Mouse (Mus musculus) liver, embryonic 16.5 days (tissue): ENCODE measurements around the gene Slc35d1. TPM values are rescaled to one million over a fixed set of nuclear protein-coding genes. Genes with fewer than 3 reads are reported as not detected.

ENCODE experiments used
- ATAC-seq: fragments of 200-750 bp; cut with Nextera tagmentation; 2 replicates; pipeline ENCODE4 v1.8.0; 2017; ENCODE audit warnings: low read depth, mild to moderate bottlenecking, moderate number of reproducible peaks, moderate library complexity
- H3K27ac ChIP-seq: fragments of 300-500 bp; sonication (generic); 2 replicates; pipeline ENCODE4 v1.5.1; 2014; ENCODE audit warnings: mild to moderate bottlenecking, low read length
- H3K27me3 ChIP-seq: fragments of 300-500 bp; sonication (generic); 2 replicates; pipeline ENCODE4 v1.6.1; 2014; ENCODE audit warnings: low read depth, low read length, mixed read lengths; ENCODE audit not compliant: control insufficient read depth, insufficient read depth
- H3K36me3 ChIP-seq: fragments of 300-500 bp; sonication (generic); 2 replicates; pipeline ENCODE4 v1.6.1; 2014; ENCODE audit warnings: mild to moderate bottlenecking; ENCODE audit not compliant: control insufficient read depth, insufficient read depth
- H3K4me1 ChIP-seq: fragments of 300-500 bp; sonication (generic); 2 replicates; pipeline ENCODE4 v1.6.1; 2014; ENCODE audit warnings: low read depth, low read length, mixed read lengths; ENCODE audit not compliant: control insufficient read depth
- H3K4me2 ChIP-seq: fragments of 300-500 bp; sonication (generic); 2 replicates; pipeline ENCODE4 v1.6.1; 2014; ENCODE audit warnings: low read depth, low read length, mixed read lengths
- H3K4me3 ChIP-seq: fragments of 300-500 bp; sonication (generic); 2 replicates; pipeline ENCODE4 v1.5.1; 2014; ENCODE audit warnings: low read depth, mild to moderate bottlenecking, low read length
- H3K9ac ChIP-seq: fragments of 300-500 bp; sonication (generic); 2 replicates; pipeline ENCODE4 v1.6.1; 2014; ENCODE audit warnings: low read depth, low read length
- H3K9me3 ChIP-seq: fragments of 300-500 bp; sonication (generic); replicated peaks from 2 replicates; pipeline ENCODE4 v1.6.1; 2016; ENCODE audit warnings: low read length; ENCODE audit not compliant: control insufficient read depth
- WGBS: fragments of 180-500 bp; shearing (Covaris S2); extraction: QIAGEN DNeasy Blood & Tissue Kit; methylation state at CpG from one replicate; pipeline ENCODE4 v1.1.7; 2014; ENCODE audit not compliant: insufficient replicate concordance; 5-methylcytosine and 5-hydroxymethylcytosine counted together
- polyA plus RNA-seq: library from polyadenylated mRNA; unstranded; fragments of >200 nt; fragmentation: Nextera tagmentation; extraction: Ambion mirVana; gene quantifications from 2 replicates; pipeline ENCODE4 v1.2.1, GENCODE M21; 2015

Slc35d1 gene
- polyA plus RNA-seq: 3.9 and 4.2 TPM in 2 replicates

- ATAC-seq: peak; percentile 90
- Histone ChIP-seq H3K27ac (peak within 1 kb of the TSS; percentile 90), H3K27me3 (no peaks in the 10 kb centered on the region), H3K9ac (peak within 1 kb of the TSS; percentile 96), H3K36me3 (peaks cover 3% of the 10 kb centered on the region; the same call in 1 of the 2 replicates), H3K4me2 (peak within 1 kb of the TSS; percentile 93), H3K9me3 (no peaks in the 10 kb centered on the region), H3K4me3 (peak within 1 kb of the TSS; percentile 92), H3K4me1 (peaks cover 13% of the 10 kb centered on the region)
- WGBS: 3% methylated on average over 49 of the region's 70 CpGs
Measured at GRCm38 (mm10) chr4:103214925-103215820, at the start of gene Slc35d1. Gene Slc35d1 (minus strand): TSS chr4:103215164.

- no peak overlapping the region for H3K9ac ChIP-seq
- 23% methylated on average over 8 of the region's 8 CpGs for WGBS
- H3K4me2 ChIP-seq: no peak overlapping the region
- peak; percentile 39; the same call in 1 of the 2 replicates for ATAC-seq
- H3K36me3 ChIP-seq: no peaks in the 10 kb centered on the region
- H3K4me3 ChIP-seq: no peak overlapping the region
- peaks cover 2% of the 10 kb centered on the region; the same call in 1 of the 2 replicates for H3K4me1 ChIP-seq
- no peaks in the 10 kb centered on the region for H3K27me3 ChIP-seq
- H3K27ac ChIP-seq: no peak overlapping the region
- H3K9me3 ChIP-seq: no peaks in the 10 kb centered on the region
Measured at GRCm38 (mm10) chr4:103263812-103264396, 48.9 kb upstream of the Slc35d1 start.

GRCm38 (mm10) chr4:103263378-103263777, 48.4 kb upstream of the Slc35d1 start:
- ATAC-seq: no peak
- no peaks in the 10 kb centered on the region for H3K9me3 ChIP-seq
- no peaks in the 10 kb centered on the region for H3K36me3 ChIP-seq
- H3K27ac ChIP-seq: no peak overlapping the region
- no peak overlapping the region for H3K9ac ChIP-seq
- H3K4me1 ChIP-seq: peaks cover 2% of the 10 kb centered on the region; the same call in 1 of the 2 replicates
- no peaks in the 10 kb centered on the region for H3K27me3 ChIP-seq
- H3K4me3 ChIP-seq: no peak overlapping the region
- 44% methylated on average over 5 of the region's 5 CpGs for WGBS
- no peak overlapping the region for H3K4me2 ChIP-seq

- WGBS: 61% methylated on average over 3 of the region's 3 CpGs
- no peaks in the 10 kb centered on the region for H3K27me3 ChIP-seq
Measured at GRCm38 (mm10) chr4:103258817-103259216, 43.9 kb upstream of the Slc35d1 start.

GRCm38 (mm10) chr4:103253846-103254245, 38.9 kb upstream of the Slc35d1 start:
- H3K27ac ChIP-seq: no peak overlapping the region
- no peak overlapping the region for H3K4me2 ChIP-seq
- H3K4me1 ChIP-seq: no peaks in the 10 kb centered on the region
- H3K4me3 ChIP-seq: no peak overlapping the region
- no peak for ATAC-seq
- no peaks in the 10 kb centered on the region for H3K36me3 ChIP-seq
- WGBS: 24% methylated on average over 4 of the region's 4 CpGs
- H3K27me3 ChIP-seq: no peaks in the 10 kb centered on the region
- H3K9me3 ChIP-seq: no peaks in the 10 kb centered on the region
- no peak overlapping the region for H3K9ac ChIP-seq

More at GRCm38 (mm10) chr4:103258817-103259216, 43.9 kb upstream of the Slc35d1 start:
- Histone ChIP-seq H3K36me3 (no peaks in the 10 kb centered on the region), H3K4me1 (peaks cover 2% of the 10 kb centered on the region; the same call in 1 of the 2 replicates), H3K9me3 (no peaks in the 10 kb centered on the region), H3K4me3 (no peak overlapping the region), H3K9ac (no peak overlapping the region), H3K4me2 (no peak overlapping the region), H3K27ac (no peak overlapping the region)
- no peak for ATAC-seq

GRCm38 (mm10) chr4:103249436-103250085, 34.6 kb upstream of the Slc35d1 start:
- H3K27me3 ChIP-seq: no peaks in the 10 kb centered on the region
- H3K4me1 ChIP-seq: no peaks in the 10 kb centered on the region
- 37% methylated on average over 6 of the region's 6 CpGs for WGBS
- H3K9ac ChIP-seq: no peak overlapping the region
- H3K4me3 ChIP-seq: no peak overlapping the region
- no peak for ATAC-seq
- no peaks in the 10 kb centered on the region for H3K36me3 ChIP-seq
- H3K4me2 ChIP-seq: no peak overlapping the region
- no peak overlapping the region for H3K27ac ChIP-seq
- H3K9me3 ChIP-seq: no peaks in the 10 kb centered on the region

- WGBS: 71% methylated on average over 2 of the region's 2 CpGs
- H3K9ac ChIP-seq: no peak overlapping the region
Measured at GRCm38 (mm10) chr4:103247813-103248212, 32.8 kb upstream of the Slc35d1 start.

GRCm38 (mm10) chr4:103247249-103247648, 32.3 kb upstream of the Slc35d1 start:
- Histone ChIP-seq H3K9ac (no peak overlapping the region), H3K27me3 (no peaks in the 10 kb centered on the region), H3K4me2 (no peak overlapping the region), H3K36me3 (no peaks in the 10 kb centered on the region), H3K9me3 (no peaks in the 10 kb centered on the region), H3K27ac (no peak overlapping the region), H3K4me3 (no peak overlapping the region), H3K4me1 (no peaks in the 10 kb centered on the region)
- 68% methylated on average over 3 of the region's 3 CpGs for WGBS
- no peak for ATAC-seq

More at GRCm38 (mm10) chr4:103247813-103248212, 32.8 kb upstream of the Slc35d1 start:
- no peak overlapping the region for H3K4me2 ChIP-seq
- no peak for ATAC-seq
- no peaks in the 10 kb centered on the region for H3K27me3 ChIP-seq
- H3K27ac ChIP-seq: no peak overlapping the region
- no peaks in the 10 kb centered on the region for H3K9me3 ChIP-seq
- H3K4me1 ChIP-seq: no peaks in the 10 kb centered on the region
- H3K4me3 ChIP-seq: no peak overlapping the region
- no peaks in the 10 kb centered on the region for H3K36me3 ChIP-seq
